Mouse (Mus musculus) embryonic facial prominence, embryonic 14.5 days (tissue): Measurements from ENCODE around the gene Zscan5b. TPM values are rescaled to one million over a fixed set of nuclear protein-coding genes. Genes with fewer than 3 reads are reported as not detected.
"Not testable (repeated sequence)": the region's sequence is repeated elsewhere in the genome, so short reads cannot be mapped to it uniquely, and the experiment has no call there.

Source experiments
- ATAC-seq: fragments of 200-750 bp; cut with Nextera tagmentation; 2 replicates; pipeline ENCODE4 v1.8.0; 2017; ENCODE audit warnings: low read depth, moderate number of reproducible peaks, moderate TSS enrichment
- DNase-seq: peaks from one replicate; pipeline ENCODE4 v3.0.0-alpha.2; 2015; ENCODE audit warnings: low spot score
- H3K27ac ChIP-seq: fragments of 300-500 bp; sonication (generic); replicated peaks from 2 replicates; pipeline ENCODE4 v1.5.1; 2014; ENCODE audit warnings: low read depth, mild to moderate bottlenecking, low read length, moderate library complexity
- H3K27me3 ChIP-seq: fragments of 300-500 bp; sonication (generic); replicated peaks from 2 replicates; pipeline ENCODE4 v1.6.1; 2014; ENCODE audit warnings: low read length; ENCODE audit not compliant: control insufficient read depth, insufficient read depth
- H3K36me3 ChIP-seq: fragments of 300-500 bp; sonication (generic); 2 replicates; pipeline ENCODE4 v1.6.1; 2014; ENCODE audit warnings: low read length, mixed read lengths; ENCODE audit not compliant: control insufficient read depth, insufficient read depth
- H3K4me1 ChIP-seq: fragments of 300-500 bp; sonication (generic); 2 replicates; pipeline ENCODE4 v1.6.1; 2014; ENCODE audit warnings: antibody characterized with exemption, low read length; ENCODE audit not compliant: control insufficient read depth, insufficient read depth
- H3K4me2 ChIP-seq: fragments of 300-500 bp; sonication (generic); 2 replicates; pipeline ENCODE4 v1.6.1; 2014; ENCODE audit warnings: low read depth, mild to moderate bottlenecking, low read length, moderate library complexity, mixed read lengths
- H3K4me3 ChIP-seq: fragments of 300-500 bp; sonication (generic); 2 replicates; pipeline ENCODE4 v1.5.1; 2014; ENCODE audit warnings: low read depth, mild to moderate bottlenecking, low read length
- H3K9ac ChIP-seq: fragments of 300-500 bp; sonication (generic); 2 replicates; pipeline ENCODE4 v1.6.1; 2014; ENCODE audit warnings: low read depth, mild to moderate bottlenecking, low read length, moderate library complexity, mixed read lengths
- H3K9me3 ChIP-seq: fragments of 300-500 bp; sonication (generic); 2 replicates; pipeline ENCODE4 v1.6.1; 2016; ENCODE audit warnings: low read length; ENCODE audit not compliant: control insufficient read depth
- WGBS: fragments of 180-500 bp; shearing (Covaris S2); extraction: QIAGEN DNeasy Blood & Tissue Kit; methylation state at CpG from one replicate; pipeline ENCODE4 v1.1.7; 2014; 5-methylcytosine and 5-hydroxymethylcytosine counted together
- polyA plus RNA-seq: library from polyadenylated mRNA; unstranded; fragments of >200 nt; fragmentation: Nextera tagmentation; extraction: Ambion mirVana; gene quantifications from 2 replicates; pipeline ENCODE4 v1.2.1, GENCODE M21; 2014

The Zscan5b gene
- polyA plus RNA-seq, result not detected in 2 replicates

- H3K36me3 ChIP-seq, result no peaks in the 10 kb centered on the region
- WGBS, result 91% methylated on average over 12 of the region's 12 CpGs
- H3K9ac ChIP-seq, result no peak within 1 kb of the TSS
- H3K4me1 ChIP-seq, result no peaks in the 10 kb centered on the region
- DNase-seq (no peak), ATAC-seq (no peak)
- no peak within 1 kb of the TSS for H3K4me2 ChIP-seq
- H3K27me3 ChIP-seq, result no peaks in the 10 kb centered on the region
- H3K9me3 ChIP-seq, result no peaks in the 10 kb centered on the region
- no peak within 1 kb of the TSS for H3K27ac ChIP-seq
- no peak within 1 kb of the TSS for H3K4me3 ChIP-seq
Observed at GRCm38 (mm10) chr7:6221978-6222377, at the start of gene Zscan5b. Gene Zscan5b (plus strand): TSS chr7:6222278.

GRCm38 (mm10) chr7:6172674-6173244 lies 49.3 kb upstream of the Zscan5b start:
- peaks cover 9% of the 10 kb centered on the region; the same call in 1 of the 2 replicates for H3K36me3 ChIP-seq
- peak overlapping the region; percentile 19 for H3K27ac ChIP-seq
- under 1% methylated on average over 26 of the region's 28 CpGs for WGBS
- DNase-seq, result peak; percentile 42
- H3K4me1 ChIP-seq, result peaks cover 9% of the 10 kb centered on the region; the same call in 1 of the 2 replicates
- H3K27me3 ChIP-seq, result no peaks in the 10 kb centered on the region
- ATAC-seq, result peak; percentile 23
- no peaks in the 10 kb centered on the region for H3K9me3 ChIP-seq
- H3K9ac ChIP-seq, result peak overlapping the region; percentile 79
- H3K4me2 ChIP-seq, result peak overlapping the region; percentile 89
- peak overlapping the region; percentile 51 for H3K4me3 ChIP-seq

- Histone ChIP-seq H3K9ac (no peak overlapping the region), H3K9me3 (no peaks in the 10 kb centered on the region), H3K27ac (no peak overlapping the region), H3K4me1 (peaks cover 9% of the 10 kb centered on the region; the same call in 1 of the 2 replicates), H3K27me3 (no peaks in the 10 kb centered on the region), H3K36me3 (peaks cover 11% of the 10 kb centered on the region; the same call in 1 of the 2 replicates), H3K4me2 (no peak overlapping the region), H3K4me3 (no peak overlapping the region; the same call in 1 of the 2 replicates)
- DNase-seq (no peak), ATAC-seq (no peak)
- 88% methylated on average over 8 of the region's 8 CpGs for WGBS
Observed at GRCm38 (mm10) chr7:6173872-6174271, 48.2 kb upstream of the Zscan5b start.

- not testable (repeated sequence) for H3K4me2 ChIP-seq, H3K27ac ChIP-seq, ATAC-seq, H3K9me3 ChIP-seq, DNase-seq, H3K4me3 ChIP-seq, H3K27me3 ChIP-seq, H3K9ac ChIP-seq, H3K4me1 ChIP-seq
- H3K36me3 ChIP-seq, result peaks cover 14% of the 10 kb centered on the region; the same call in 1 of the 2 replicates
- WGBS, result 87% methylated on average over 9 of the region's 9 CpGs
Observed at GRCm38 (mm10) chr7:6174365-6174987, 47.6 kb upstream of the Zscan5b start.

GRCm38 (mm10) chr7:6179013-6179412 lies 43.1 kb upstream of the Zscan5b start:
- Histone ChIP-seq H3K27ac (no peak overlapping the region), H3K36me3 (peaks cover 23% of the 10 kb centered on the region), H3K4me3 (no peak overlapping the region), H3K27me3 (no peaks in the 10 kb centered on the region), H3K4me2 (no peak overlapping the region), H3K9me3 (no peaks in the 10 kb centered on the region), H3K4me1 (no peaks in the 10 kb centered on the region), H3K9ac (no peak overlapping the region)
- DNase-seq (no peak), ATAC-seq (no peak)

- H3K9me3 ChIP-seq, result 0 out of 2 replicates have a peak, but pooled peaks cover 4% of the 10 kb centered on the region
- no peaks in the 10 kb centered on the region for H3K27me3 ChIP-seq
- no peak overlapping the region for H3K4me2 ChIP-seq
- ATAC-seq (no peak), DNase-seq (no peak)
- H3K27ac ChIP-seq, result no peak overlapping the region
- H3K9ac ChIP-seq, result no peak overlapping the region
- no peak overlapping the region for H3K4me3 ChIP-seq
- no peaks in the 10 kb centered on the region for H3K4me1 ChIP-seq
- H3K36me3 ChIP-seq, result peaks cover 52% of the 10 kb centered on the region
Observed at GRCm38 (mm10) chr7:6182882-6183281, 39.2 kb upstream of the Zscan5b start.

GRCm38 (mm10) chr7:6183802-6184201 lies 38.3 kb upstream of the Zscan5b start:
- 96% methylated on average over 19 of the region's 19 CpGs for WGBS
- ATAC-seq, result no peak
- Histone ChIP-seq H3K27me3 (no peaks in the 10 kb centered on the region), H3K4me1 (no peaks in the 10 kb centered on the region), H3K9ac (no peak overlapping the region), H3K4me3 (no peak overlapping the region), H3K27ac (no peak overlapping the region), H3K9me3 (0 out of 2 replicates have a peak, but pooled peaks cover 4% of the 10 kb centered on the region), H3K4me2 (no peak overlapping the region), H3K36me3 (peaks cover 61% of the 10 kb centered on the region)
- DNase-seq, result no peak

GRCm38 (mm10) chr7:6184521-6184920 lies 37.6 kb upstream of the Zscan5b start:
- no peak overlapping the region for H3K27ac ChIP-seq
- H3K27me3 ChIP-seq, result no peaks in the 10 kb centered on the region
- 80% methylated on average over 8 of the region's 8 CpGs for WGBS
- no peak overlapping the region for H3K4me3 ChIP-seq
- no peak overlapping the region for H3K4me2 ChIP-seq
- DNase-seq (no peak), ATAC-seq (no peak)
- H3K9ac ChIP-seq, result no peak overlapping the region
- peaks cover 64% of the 10 kb centered on the region for H3K36me3 ChIP-seq
- H3K9me3 ChIP-seq, result 0 out of 2 replicates have a peak, but pooled peaks cover 4% of the 10 kb centered on the region
- H3K4me1 ChIP-seq, result no peaks in the 10 kb centered on the region

GRCm38 (mm10) chr7:6185391-6185790 lies 36.7 kb upstream of the Zscan5b start:
- no peak overlapping the region for H3K4me3 ChIP-seq
- DNase-seq (no peak), ATAC-seq (no peak)
- no peak overlapping the region for H3K4me2 ChIP-seq
- no peak overlapping the region for H3K9ac ChIP-seq
- peaks cover 72% of the 10 kb centered on the region for H3K36me3 ChIP-seq
- no peak overlapping the region for H3K27ac ChIP-seq
- 87% methylated on average over 1 of the region's 1 CpGs for WGBS
- H3K9me3 ChIP-seq, result 0 out of 2 replicates have a peak, but pooled peaks cover 4% of the 10 kb centered on the region
- no peaks in the 10 kb centered on the region for H3K4me1 ChIP-seq
- H3K27me3 ChIP-seq, result no peaks in the 10 kb centered on the region
